Mouse (Mus musculus) olfactory bulb, adult 2 months (tissue): Measurements from ENCODE around the gene Kcnh1.

Experiments used
- CTCF ChIP-seq: fragments of 200-500 bp; IDR thresholded peaks from 2 replicates; pipeline ENCODE4 v1.5.1; 2012; ENCODE audit warnings: low read depth, mild to moderate bottlenecking, low read length, moderate library complexity; ENCODE audit not compliant: insufficient read depth
- POLR2A ChIP-seq: fragments of 200-500 bp; IDR thresholded peaks from 2 replicates; pipeline ENCODE4 v1.6.1; 2012; ENCODE audit warnings: mild to moderate bottlenecking, low read depth, low read length, moderate library complexity; ENCODE audit not compliant: insufficient read depth

DNA sequence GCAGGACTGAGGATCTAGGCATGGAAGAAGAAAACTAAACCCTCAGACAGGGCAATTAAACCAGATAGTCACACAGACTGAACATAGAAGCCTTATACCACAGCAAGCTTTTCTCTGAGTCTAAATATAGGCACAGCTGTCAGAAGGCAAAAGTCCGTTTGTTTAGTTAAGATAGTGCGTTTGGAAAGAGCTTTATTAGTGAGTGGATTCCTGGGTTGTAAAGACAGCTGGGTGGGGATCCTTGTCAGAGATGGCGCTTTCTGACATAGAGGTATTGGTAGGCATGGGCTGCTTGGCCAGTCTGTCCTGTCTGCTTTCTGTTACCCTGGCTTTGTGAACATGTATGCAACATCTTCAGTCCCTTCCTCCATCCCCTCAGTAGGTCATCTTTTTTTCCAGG lies 266.5 kb downstream of the Kcnh1 start:
- no peak for TF ChIP-seq CTCF
- TF ChIP-seq POLR2A = no peak
